Mouse (Mus musculus) gastrocnemius, adult 2 months (tissue): ENCODE measurements around the gene Pxdc1. TPM values are rescaled to one million over a fixed set of nuclear protein-coding genes. Genes with fewer than 3 reads are reported as not detected.

Experiments
- DNase-seq: peaks from one replicate; pipeline ENCODE4 v3.0.0; 2022
- H3K27ac ChIP-seq: fragments of 200-600 bp; 2 replicates; pipeline ENCODE4 v1.8.1; 2022; ENCODE audit warnings: mild to moderate bottlenecking
- H3K4me3 ChIP-seq: fragments of 200-600 bp; 2 replicates; pipeline ENCODE4 v1.8.1; 2022; ENCODE audit warnings: mild to moderate bottlenecking, moderate library complexity
- CTCF ChIP-seq: fragments of 200-600 bp; IDR thresholded peaks from 2 replicates; pipeline ENCODE4 v1.8.1; 2022; ENCODE audit warnings: antibody characterized with exemption, mild to moderate bottlenecking, moderate library complexity
- intact Hi-C: fragments of 180-260 bp; cut with DNase I; formaldehyde crosslinking; loops from one replicate; pipeline ENCODE4 v1.15.1; 2025
- total RNA-seq, 2 experiments: library from RNA; stranded (reverse); gene quantifications; 2 replicates each; pipeline ENCODE4 v1.2.3; 2021

The Pxdc1 gene
- total RNA-seq, 2 experiments from 2014 or later, result 3.6 to 8.6 TPM

DNA sequence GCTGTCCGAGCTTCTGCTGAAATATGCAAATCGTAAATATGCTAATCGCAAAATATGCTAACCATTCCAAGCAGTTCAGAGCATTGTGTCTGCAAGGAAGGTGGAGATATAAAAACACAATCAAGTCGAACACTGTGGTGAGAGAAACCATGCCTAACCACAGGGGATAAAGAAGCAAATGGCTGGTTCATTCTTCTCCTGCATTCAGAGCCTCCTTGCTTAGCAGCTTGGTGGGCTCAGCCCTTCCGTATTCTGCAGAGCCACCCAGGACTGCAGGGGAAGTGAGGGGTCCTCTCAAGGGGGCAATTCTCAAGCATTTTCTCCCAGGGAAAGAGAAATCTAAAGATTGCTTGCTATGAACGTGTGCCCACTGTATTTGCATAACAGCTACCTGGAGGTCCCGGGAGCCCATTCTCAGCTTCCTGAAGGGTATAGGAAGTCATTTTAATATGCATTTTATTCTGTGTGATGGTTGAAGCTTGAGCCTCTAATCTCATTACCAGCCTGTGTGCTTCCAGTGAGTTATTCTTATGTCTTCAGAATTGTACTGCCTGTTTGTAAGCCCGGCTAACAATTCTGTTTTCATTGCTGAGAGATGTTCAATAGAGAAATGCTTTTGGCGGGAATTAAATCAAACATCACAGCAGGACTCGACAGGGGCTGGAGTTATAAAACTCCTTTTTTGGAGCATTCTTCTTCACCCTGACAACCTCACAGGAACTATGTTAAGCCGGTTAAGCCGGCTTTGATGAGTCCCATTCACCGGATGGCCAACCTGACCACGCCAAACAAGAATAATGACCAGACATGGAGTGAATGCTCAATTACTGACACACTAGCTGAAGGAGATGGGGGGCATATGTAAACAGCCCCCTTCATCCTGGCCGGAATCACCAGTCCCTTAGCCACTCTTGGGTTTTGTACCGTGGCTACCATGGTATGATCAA is 16.9 kb upstream of the Pxdc1 start:
- Histone ChIP-seq H3K27ac (no peak overlapping the region), H3K4me3 (no peak overlapping the region)
- intact Hi-C loops, result no loop called here
- TF ChIP-seq CTCF, result no peak
- DNase-seq, result no peak

DNA sequence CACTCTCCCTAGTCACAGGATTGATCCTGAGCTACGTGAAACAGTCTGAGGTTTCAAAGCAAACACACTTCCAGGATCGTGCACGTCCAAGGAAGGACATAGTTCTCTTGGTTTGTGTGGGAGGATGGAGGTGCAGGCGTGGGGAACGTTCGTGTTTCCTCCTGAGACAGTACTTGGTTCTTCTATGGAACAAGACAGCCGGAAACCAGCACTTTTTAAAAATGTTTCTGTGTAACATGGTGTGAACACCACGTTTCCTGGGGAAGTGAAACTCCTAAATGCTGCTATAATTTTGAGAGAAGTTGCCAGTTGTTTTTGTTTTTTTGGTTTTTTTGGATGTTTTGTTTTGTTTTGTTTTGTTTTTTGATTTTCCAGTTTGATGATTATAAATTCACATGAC is 13.9 kb upstream of the Pxdc1 start:
- no peak for TF ChIP-seq CTCF

DNA sequence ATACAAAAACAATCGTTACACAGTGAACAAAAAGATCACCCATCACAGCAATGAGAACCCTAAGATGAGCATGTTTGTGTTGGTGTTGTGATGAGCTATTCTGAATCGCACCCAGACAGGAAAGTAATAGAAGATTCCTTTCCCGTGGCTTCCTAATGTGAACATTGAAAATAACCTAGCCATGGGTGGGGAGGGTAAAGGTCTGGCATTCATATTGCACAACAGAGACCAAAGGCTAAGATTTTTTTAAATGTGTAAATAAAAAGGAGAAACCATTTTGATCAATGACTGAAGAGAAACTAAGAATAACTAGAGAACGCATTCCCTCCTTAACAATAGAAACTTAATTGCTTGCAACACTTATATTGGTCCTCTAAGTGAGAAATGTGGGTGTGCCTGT is 11.8 kb upstream of the Pxdc1 start:
- Histone ChIP-seq H3K27ac (no peak overlapping the region), H3K4me3 (no peak overlapping the region)
- no peak for DNase-seq
- TF ChIP-seq CTCF, result no peak
- intact Hi-C loops, result no loop called here

More for the DNA sequence above, 13.9 kb upstream of the Pxdc1 start:
- Histone ChIP-seq H3K4me3 (no peak overlapping the region), H3K27ac (no peak overlapping the region)
- no peak for DNase-seq
- intact Hi-C loops, result no loop called here

DNA sequence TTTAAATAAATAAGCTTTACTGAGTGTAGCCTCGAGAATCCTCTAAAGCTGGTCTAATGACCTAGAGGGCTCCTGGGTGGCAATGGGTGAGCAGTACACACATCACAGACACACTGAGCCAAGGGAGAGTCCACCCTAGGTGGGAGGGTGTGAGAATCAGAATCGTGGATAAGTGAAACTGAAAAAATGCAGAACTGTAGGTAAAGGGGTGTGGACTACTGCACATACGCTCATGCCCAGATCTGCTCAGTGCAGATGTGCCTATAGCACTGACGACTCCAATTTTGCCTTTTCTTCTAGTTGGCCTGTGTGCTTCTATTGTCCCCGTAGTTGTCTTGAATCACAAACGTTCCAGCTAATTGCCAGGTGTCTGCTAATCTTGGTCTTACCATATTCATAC is 10.5 kb upstream of the Pxdc1 start:
- no peak overlapping the region for H3K27ac ChIP-seq
- DNase-seq, result no peak
- intact Hi-C loops, result no loop called here
- H3K4me3 ChIP-seq, result no peak overlapping the region
- TF ChIP-seq CTCF, result no peak

DNA sequence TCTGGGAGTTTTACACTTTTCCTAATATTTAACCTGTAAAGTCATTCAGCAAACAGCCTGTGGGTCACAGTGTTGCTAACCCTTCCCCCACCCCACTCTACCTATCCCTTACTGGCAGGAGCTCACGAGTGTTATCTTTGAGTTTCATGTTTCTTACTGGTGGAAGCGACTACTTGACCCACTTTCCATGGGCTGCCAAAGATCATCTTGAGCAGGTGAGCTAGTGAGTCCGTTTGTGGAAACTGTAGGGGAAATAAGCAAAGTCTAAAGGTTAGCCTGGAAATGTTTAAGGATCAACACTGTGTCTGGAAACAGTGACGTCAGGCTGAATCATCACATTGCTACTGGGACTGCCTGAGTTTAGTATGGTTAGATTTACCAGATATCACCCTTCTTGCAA is 6.2 kb upstream of the Pxdc1 start:
- H3K4me3 ChIP-seq, result no peak overlapping the region
- intact Hi-C loops, result loop anchor here (10.0 kb wide), 1 partner anchor 65 kb away; no protein-coding TSS in a partner anchor
- H3K27ac ChIP-seq, result no peak overlapping the region
- no peak for TF ChIP-seq CTCF
- DNase-seq, result no peak

DNA sequence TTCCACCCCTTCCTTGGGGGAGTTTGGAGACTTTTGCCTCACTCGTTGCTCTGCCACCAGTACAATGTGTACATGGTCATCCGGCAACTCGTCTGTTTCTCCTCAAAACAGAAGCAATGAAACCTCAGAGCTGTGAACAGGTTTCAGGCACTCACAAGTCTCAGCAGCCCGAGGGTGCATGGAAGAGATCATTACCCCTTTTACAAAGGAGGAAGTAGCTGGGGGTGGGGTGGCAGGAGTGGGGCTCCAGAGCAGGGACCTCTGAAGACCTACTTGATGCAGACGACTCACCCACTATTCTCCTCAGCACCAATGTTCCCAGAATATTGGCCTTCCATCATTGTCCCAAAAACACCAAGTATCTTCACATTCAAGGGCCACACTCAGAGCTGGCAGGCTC is 3.1 kb upstream of the Pxdc1 start:
- intact Hi-C loops, result loop anchor here (10.0 kb wide), 1 partner anchor 68 kb away; no protein-coding TSS in a partner anchor
- no peak for TF ChIP-seq CTCF
- DNase-seq, result no peak
- no peak overlapping the region for H3K27ac ChIP-seq
- H3K4me3 ChIP-seq, result no peak overlapping the region

DNA sequence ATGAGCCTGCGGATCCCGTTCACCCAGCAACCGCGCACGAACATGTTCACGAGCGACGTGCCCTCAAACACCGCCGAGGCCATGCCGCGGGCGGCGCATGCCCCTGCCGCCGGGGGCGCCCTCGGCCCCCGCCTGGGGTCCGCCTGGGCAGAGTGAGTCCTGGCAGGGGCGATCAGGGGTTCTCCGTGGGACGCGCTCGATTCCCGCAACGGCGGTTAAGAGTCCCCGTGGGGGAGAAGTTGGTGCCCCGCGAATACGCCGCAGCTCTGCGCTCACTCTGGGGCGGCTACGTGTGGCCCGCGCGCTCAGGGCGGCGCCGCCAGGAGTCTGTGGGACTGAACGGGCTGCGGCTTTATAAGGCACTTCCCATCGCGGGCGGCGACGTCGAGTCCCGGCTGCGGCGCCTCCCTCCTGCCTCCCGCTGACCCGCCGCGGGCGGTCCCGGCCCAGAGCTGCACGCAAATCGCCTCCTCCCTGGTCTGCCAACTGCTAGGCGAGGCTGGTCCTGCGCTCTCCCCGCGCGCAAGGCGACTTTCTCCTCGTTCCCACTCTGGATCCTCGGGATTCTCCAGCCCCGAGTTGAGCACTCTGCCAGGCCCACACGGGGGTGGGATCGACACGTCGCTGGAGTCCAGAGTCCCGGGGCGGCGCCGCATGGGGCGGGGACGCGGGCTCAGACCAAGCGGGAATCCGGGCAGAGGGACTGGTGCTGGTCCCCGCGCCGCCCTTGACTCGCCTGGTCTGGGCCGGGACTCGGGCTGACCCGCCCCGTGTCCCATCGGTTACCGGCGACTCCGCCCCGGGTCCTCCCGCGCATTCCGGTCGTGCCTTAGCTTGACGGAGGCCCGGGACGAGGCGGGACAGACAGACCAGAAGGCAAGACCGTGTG is 689 bp downstream of the Pxdc1 start:
- peak; percentile 64 for TF ChIP-seq CTCF
- intact Hi-C loops, result loop anchor here (10.0 kb wide), 1 partner anchor 72 kb away; no protein-coding TSS in a partner anchor
- peak; percentile 90 for DNase-seq
- Histone ChIP-seq H3K4me3 (peak overlapping the region; percentile 93), H3K27ac (peak overlapping the region; percentile 93)

DNA sequence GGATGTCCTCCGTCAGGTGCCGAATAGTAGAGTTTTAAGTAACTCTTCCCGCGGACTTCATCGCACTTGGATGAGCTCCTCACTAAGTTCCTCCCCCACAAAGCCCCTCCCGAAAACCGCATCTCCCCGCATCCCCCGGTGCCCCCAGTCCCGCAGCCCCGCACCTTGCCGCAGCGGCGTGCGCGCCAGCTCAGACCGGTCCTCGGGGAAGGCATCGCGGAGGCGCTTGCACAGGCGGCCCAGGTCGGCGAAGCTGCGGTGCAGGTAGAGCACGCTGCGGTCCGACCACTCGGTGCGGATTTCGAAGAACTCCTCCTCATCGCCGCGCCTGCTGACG is 1.3 kb downstream of the Pxdc1 start:
- intact Hi-C loops, result loop anchor here (10.0 kb wide), 1 partner anchor 73 kb away; no protein-coding TSS in a partner anchor
- H3K27ac ChIP-seq, result peak overlapping the region; percentile 93
- H3K4me3 ChIP-seq, result peak overlapping the region; percentile 93

DNA sequence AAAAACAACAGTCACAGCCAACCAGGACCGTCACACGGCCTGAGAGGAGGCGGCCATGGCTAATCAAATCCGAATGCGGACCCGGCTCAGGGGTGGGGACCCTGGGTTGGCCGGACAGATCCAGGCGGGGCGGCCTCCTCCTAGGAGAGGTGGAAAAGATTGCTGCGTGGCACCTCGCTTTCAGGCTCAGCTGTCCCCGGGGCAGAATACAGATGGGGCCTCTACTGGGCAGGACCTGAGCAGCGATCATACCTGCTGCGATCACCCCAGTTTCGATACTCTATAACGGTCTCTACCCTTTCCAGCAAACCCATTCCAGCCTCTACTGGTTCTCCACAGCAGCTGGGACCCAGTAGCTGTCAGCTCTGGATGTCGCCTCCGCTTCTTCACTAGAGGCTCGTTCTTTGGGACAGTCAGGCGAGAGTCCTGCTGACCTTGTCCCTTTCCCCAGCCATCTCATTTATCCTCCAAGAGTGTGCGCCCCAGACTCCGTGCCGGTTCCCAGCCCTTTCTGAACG is 1.8 kb downstream of the Pxdc1 start:
- Histone ChIP-seq H3K4me3 (peak overlapping the region; percentile 93), H3K27ac (peak overlapping the region; percentile 93)
- intact Hi-C loops, result loop anchor here (10.0 kb wide), 1 partner anchor 73 kb away; no protein-coding TSS in a partner anchor
- peak; percentile 73 for DNase-seq
- TF ChIP-seq CTCF, result no peak

More for the DNA sequence above, 1.3 kb downstream of the Pxdc1 start:
- no peak for TF ChIP-seq CTCF
- peak; percentile 54 for DNase-seq

DNA sequence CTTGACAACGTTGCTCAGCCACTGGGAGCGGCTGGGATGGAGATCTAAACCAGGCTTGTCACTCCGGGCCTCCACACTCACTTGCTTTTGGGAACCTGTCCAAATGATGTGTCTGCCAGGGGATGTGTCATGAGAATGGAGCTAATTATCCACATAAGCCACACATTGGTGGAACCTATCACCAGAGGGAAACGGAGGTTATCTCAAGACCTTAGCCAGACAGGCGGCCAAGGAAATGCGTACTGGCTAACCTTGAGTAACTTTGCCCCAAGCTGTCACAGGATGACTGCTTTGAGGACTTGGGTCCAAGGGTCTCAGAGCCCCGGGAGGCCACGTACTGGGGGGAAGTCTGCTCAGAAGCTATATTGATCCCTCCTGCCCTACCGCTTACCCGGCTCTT is 2.3 kb downstream of the Pxdc1 start:
- peak overlapping the region; percentile 93 for H3K4me3 ChIP-seq
- intact Hi-C loops, result loop anchor here (10.0 kb wide), 1 partner anchor 74 kb away; no protein-coding TSS in a partner anchor
- H3K27ac ChIP-seq, result peak overlapping the region; percentile 93
- TF ChIP-seq CTCF, result no peak
- DNase-seq, result peak; percentile 71

DNA sequence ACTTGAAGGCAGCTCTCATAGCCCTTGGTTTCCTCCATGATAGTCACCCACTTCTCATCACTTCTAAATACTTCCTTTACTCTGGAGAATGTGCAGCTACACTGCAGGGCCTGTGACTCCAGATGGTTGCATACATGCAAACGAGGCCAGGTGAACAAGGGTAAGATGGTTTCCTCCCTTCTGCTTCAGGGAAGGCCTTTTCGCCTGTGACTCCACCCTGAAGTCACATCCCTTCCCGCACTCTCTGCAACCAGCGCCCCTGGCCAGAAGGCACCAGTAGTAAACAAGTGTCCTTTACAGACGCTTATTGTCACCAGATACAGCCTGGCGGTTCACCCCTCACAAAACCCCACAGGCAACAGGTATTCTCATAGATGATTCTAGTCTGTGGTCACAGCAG is 2.9 kb downstream of the Pxdc1 start:
- Histone ChIP-seq H3K27ac (peak overlapping the region; percentile 93), H3K4me3 (peak overlapping the region; percentile 93)
- TF ChIP-seq CTCF, result no peak
- intact Hi-C loops, result loop anchor here (10.0 kb wide), 1 partner anchor 74 kb away; no protein-coding TSS in a partner anchor
- DNase-seq, result no peak

DNA sequence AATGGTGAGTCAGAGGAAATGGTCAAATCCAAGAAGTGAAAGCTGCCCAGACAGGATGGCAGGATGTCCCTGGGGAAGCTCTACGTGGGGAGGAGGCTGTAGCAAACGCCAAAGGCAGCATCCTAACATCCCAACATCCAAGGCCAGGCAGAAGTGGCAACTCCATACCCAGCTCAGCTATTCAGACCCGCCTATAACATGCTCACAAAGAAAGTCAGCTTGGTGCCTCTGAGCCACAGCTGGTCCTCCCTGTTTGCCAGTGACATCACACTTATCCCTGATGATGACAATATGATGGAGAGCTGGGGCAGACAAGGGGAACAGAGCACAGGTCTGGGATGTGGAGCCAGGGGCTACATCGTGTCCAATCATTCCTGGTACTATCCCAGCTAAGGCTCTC is 5.5 kb downstream of the Pxdc1 start:
- intact Hi-C loops, result no loop called here
- no peak for TF ChIP-seq CTCF
- no peak for DNase-seq
- H3K4me3 ChIP-seq, result peak overlapping the region; percentile 34
- no peak overlapping the region for H3K27ac ChIP-seq

DNA sequence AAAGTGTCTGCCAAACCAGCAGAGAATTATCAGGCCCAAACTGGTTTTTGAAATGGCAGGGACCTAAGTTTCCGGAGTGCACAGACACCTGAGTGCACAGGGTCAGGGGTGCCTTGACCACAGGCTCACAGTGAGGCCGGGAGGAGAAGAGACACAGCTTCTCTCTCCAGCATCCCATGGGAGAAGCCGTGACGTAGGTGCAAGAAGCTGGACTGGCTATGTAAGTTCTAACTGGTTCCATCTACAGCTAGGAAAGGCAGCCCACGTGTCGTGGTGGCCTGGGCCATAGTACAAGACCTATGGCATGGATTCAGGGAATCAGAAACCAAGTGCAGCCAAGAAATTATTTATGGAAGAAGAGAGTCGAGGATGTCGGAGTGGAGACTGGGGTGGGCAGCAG is 6.1 kb downstream of the Pxdc1 start:
- peak; percentile 32 for DNase-seq
- intact Hi-C loops, result no loop called here
- Histone ChIP-seq H3K27ac (no peak overlapping the region), H3K4me3 (peak overlapping the region; percentile 34; the same call in 1 of the 2 replicates)
- no peak for TF ChIP-seq CTCF
